Mouse (Mus musculus): ENCODE data around the gene Ets2.
"Not testable (repeated sequence)": the region's sequence is repeated elsewhere in the genome, so short reads cannot be mapped to it uniquely, and the experiment has no call there.

The Ets2 gene

DNA sequence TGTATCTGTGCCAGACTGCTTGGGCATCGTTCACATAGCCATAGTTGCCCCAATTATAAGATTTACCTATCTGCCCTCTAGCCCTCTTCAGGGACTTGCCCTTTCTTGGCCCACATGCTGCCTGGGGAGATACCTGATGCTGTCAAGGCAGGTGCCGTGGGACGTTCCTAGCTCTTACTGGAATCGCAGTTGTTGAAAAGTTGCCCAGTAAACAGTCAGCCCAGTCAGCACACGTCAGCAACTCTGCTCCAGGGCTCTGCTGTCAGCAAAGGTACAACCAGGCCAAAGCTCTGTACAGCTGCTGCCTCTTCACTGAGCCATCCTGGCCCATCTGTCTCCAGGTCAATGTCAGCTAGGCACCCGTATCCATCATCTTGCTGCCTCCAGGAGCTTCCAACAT, 61.3 kb downstream of the Ets2 start:
- intact Hi-C loops (cut with DNase I): no loop called here

DNA sequence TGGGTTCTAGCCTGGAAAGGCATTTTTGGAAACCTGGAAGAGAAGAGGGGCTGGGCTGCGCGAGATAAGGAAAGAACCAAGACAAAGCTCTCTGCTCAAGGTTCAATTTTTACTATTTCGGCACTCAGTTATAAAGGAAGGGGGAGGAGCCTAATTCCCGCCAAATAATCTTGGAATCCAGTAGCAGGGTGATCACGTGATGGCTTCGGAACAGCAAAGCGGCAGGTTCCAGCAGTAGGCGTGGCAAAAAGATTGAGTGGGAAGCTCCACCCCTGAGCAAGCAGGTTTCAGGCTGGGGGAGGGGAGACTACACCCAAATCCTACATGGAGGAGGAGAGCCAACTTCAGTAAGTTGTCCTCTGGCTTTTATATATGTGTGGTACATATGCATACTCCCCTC, 62.2 kb downstream of the Ets2 start:
- intact Hi-C loops (cut with DNase I): not testable (repeated sequence)

- intact Hi-C loops (cut with DNase I): no loop called here
These were observed 64.3 kb downstream of the Ets2 start for GRCm38 (mm10) chr16:95766181-95766580.

GRCm38 (mm10) chr16:95767246-95767645, 65.4 kb downstream of the Ets2 start:
- intact Hi-C loops (cut with DNase I): no loop called here

DNA sequence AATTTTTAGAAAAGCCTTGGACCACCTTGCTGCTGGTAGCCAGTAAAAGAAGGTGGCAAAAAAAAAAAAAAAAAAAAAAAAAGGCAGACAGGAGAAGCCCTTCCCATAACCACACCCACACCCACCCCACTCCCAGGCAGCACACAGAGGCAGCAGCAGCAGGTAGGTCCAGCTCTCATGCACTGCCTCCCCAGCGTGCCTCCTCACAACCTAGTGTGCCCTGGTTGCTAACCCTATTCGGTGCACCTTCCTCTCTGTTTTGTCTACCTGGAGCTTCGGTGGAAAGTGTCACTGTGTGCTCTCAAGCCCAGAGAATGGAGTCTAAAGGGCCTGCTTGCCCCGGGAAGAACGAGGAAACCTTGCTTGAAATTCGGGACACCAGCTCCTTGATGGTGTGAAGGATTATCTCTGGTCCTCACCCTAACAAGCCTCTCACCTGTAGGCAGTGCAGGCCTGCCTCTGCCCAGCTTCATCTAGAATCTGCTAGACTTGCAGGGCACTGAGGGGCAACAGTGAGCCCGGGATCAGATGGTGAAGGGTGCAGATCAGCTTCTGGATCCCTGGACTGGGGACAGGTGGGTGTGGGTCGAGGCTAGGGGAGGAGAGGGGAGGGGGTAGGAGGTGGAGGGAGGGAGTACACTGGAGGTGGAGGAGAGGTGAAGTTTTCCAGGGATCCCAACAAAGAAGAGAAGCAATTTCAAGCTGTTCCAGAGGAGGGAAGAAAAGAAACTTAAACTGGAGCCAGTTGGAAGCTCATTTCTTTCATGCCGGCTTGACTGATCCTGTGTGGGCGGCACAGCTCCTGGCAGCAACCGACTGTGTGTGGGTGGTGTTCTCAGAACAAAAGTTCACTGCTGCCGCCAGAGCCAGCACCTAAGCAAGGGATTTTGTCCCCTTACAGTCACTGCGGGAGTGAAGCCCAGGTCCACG, 67.5 kb downstream of the Ets2 start:
- intact Hi-C loops (cut with DNase I): no loop called here

GRCm38 (mm10) chr16:95769996-95770334, 68.1 kb downstream of the Ets2 start:
- intact Hi-C loops (cut with DNase I): no loop called here

DNA sequence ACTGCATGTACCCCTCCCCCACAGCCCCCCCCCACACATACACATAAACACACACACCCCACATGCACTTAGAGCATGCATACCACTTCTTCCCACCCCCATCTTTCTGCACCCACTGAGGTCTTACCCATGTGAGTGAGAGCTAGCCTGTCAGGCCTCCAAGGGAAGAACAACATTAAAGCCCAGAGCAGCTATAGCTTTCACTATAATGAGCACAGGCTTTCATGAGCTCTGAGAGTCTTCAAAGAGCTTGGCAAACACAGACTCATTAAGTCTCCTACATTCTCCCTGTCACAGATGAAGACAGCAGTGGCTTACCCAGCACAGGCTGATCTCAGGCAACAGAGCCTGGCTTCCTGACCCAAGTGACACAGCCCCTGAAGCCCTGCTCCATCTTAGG, 68.5 kb downstream of the Ets2 start:
- intact Hi-C loops (cut with DNase I): no loop called here

All from adrenal gland (tissue).